Mouse (Mus musculus) cerebellum, adult 9-10 months (tissue): ENCODE measurements around the gene Ndfip2.

ENCODE experiments used
- DNase-seq: peaks from one replicate; pipeline ENCODE4 v3.0.0; 2022

The Ndfip2 gene

GRCm38 (mm10) chr14:105258379-105259034, at the start of gene Ndfip2:
Gene Ndfip2 (plus strand): TSS chr14:105258573.
- peak; percentile 91 for DNase-seq

DNA sequence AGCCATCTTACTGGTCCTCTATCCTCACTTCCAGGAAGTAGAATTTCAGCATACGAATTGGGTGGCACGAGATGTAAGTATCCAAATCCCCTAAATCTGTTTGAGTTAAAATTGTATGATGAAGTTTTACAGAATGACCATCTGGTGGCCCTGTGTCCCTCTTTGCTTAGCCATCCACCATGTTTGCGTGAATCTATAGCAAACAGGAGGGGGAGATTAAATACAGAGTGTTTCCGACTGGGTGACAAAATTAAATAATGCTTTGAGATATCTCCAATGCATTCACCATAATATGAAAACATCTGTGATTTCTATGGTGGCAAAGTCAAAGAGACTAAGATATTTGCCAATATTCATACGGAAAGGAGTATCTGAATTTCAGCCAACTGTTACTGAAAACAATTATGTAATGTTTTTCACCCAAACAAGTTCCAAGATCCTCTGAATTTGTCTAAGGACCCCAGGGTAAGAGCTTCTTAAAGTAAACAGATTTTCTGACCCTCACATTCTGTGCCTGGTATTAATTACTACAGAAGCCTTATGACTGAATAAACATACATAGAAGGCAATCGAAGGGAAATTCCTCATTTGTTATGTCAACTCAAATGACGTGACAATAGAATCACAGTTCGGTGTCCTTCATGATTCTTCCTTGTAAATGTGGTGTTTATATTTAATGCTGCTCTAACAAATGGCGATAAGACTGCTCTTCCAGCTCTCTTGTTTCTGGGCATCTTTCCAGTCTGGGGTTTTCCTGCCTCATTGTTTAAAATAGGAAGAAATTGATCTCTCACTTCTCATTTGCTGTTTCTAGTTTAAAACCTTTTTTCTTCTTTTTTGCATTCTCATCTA, 38.6 kb upstream of the Ndfip2 start:
- DNase-seq: no peak

DNA sequence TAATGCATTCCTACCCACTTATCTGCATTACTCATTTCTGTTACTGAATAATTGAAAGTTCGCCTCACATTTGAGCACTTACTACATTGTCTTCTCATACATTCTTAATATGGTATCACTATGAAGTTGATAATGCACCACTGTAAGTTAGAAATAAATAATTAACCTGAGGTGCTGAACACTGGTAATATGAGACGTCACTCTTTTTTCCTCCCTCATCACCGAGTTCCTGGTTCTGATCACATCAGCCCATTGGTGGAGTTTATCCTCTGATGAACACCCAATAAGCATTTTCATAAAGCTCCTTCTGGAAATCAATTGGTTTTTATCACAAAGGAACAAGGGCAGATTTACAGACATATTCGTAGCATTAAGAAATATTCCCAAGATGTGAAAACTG, 36.1 kb upstream of the Ndfip2 start:
- no peak for DNase-seq

- DNase-seq: no peak
Observed at GRCm38 (mm10) chr14:105225790-105226189, 32.6 kb upstream of the Ndfip2 start.

GRCm38 (mm10) chr14:105232421-105232820, 26.0 kb upstream of the Ndfip2 start:
- DNase-seq: peak; percentile 30

GRCm38 (mm10) chr14:105236596-105236995, 21.8 kb upstream of the Ndfip2 start:
- no peak for DNase-seq

DNA sequence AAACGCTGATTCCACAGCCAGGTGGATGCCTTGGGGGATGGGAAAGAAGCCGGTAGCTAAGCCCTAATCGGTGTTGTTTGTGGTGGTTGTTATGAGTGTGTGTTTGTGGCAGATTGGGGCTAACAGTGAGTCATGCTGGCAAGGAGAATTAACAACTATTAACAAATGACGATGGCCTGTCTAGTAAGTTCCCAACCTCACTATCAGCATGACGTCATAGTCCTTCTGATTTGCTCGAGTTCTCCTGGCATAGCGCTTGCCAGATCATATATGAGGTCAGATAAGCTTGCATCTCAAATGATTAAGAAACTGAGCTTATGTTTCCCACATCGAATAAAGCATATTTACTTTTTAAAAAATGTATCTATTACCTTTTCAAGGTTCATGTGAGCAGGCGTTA, 20.6 kb upstream of the Ndfip2 start:
- no peak for DNase-seq

- DNase-seq: no peak
Observed at GRCm38 (mm10) chr14:105238450-105239038, 19.8 kb upstream of the Ndfip2 start.

DNA sequence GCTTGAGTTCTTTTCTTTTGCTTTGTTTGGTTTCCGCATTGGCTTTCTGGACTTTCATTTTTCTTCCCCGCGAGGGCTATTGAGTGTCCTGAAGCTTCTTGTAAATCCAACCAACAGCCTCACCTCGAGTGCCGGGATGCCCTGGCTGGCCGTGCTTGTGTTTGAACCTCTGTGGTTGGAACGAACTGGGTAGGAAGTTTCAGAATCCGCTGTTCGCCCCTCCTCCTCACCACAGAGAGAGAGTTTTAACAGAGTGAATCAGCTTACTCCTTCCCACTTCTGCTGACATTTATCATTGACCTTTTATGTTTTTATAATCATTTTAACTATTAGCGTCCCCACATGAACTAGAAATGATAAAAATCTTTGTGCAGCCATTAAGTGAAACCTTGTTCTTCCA, 18.3 kb upstream of the Ndfip2 start:
- DNase-seq: no peak

DNA sequence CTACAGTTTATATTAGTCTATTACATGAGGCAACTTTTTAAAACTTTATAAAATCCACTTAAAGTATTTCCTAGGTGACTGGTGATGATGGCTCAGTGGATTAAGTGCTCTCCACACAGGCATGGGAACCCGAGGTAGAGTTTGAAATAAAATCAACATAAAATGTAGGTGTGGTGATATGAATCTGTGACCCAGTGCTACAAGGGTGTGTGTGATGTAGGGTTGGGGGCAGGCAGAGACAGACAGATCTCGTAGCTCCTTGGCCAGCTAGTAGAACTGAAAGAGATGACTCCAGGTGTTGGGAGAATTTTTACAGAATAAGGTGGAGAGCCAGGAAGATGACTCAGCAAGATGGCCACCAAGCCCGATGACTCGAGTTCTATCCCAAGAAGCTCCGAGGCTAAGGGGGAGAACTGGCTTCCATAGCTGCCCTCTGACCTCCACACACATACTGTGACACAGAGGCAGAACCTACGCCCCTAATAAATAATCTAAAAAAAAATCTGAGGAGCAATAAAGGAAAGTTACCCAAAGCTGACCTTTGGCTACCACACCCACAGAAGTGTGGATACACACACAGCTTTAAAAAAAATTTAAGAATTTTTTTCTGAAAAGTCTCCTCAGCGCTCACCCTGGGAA, 14.4 kb upstream of the Ndfip2 start:
- DNase-seq: no peak

DNA sequence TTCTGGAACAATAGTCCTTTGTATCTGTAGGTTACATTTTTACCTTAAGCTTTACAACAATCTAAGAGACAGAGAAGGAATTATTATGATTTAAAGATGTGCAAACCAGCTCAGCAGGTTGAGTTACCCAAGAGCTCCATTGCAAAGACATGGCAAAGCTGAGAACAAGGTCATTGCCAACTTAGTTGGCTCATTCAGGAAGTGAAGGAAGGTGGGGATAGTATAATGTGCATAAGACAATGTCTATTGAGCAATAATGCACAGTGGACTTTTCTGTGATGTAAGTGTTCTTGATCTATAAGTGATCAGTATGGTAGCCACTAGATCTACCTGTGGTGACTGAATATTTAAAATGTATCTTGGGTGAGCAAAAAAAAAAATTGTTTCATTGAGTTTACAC, 7.3 kb upstream of the Ndfip2 start:
- DNase-seq: no peak

DNA sequence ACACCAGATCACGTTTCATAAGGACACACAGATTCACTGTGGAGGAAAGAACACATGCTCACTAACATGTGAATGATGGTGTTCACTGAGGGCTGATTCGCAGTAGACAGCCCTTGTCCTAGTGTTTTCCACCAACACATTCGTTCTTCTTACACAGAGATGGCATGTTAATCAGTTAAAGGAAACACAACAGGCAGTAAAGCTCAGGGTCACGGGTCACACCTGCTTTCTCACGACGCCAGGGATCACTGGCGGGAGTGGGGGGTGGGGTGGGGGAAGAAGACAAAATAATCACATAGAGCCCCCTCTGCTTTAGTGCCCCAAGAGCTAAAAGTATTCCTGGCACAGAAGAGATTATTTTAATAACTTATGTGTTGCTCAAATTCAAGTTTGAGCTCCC, 5.1 kb upstream of the Ndfip2 start:
- no peak for DNase-seq

GRCm38 (mm10) chr14:105254401-105254800, 4.0 kb upstream of the Ndfip2 start:
- DNase-seq: no peak

GRCm38 (mm10) chr14:105255620-105256019, 2.8 kb upstream of the Ndfip2 start:
- DNase-seq: no peak

DNA sequence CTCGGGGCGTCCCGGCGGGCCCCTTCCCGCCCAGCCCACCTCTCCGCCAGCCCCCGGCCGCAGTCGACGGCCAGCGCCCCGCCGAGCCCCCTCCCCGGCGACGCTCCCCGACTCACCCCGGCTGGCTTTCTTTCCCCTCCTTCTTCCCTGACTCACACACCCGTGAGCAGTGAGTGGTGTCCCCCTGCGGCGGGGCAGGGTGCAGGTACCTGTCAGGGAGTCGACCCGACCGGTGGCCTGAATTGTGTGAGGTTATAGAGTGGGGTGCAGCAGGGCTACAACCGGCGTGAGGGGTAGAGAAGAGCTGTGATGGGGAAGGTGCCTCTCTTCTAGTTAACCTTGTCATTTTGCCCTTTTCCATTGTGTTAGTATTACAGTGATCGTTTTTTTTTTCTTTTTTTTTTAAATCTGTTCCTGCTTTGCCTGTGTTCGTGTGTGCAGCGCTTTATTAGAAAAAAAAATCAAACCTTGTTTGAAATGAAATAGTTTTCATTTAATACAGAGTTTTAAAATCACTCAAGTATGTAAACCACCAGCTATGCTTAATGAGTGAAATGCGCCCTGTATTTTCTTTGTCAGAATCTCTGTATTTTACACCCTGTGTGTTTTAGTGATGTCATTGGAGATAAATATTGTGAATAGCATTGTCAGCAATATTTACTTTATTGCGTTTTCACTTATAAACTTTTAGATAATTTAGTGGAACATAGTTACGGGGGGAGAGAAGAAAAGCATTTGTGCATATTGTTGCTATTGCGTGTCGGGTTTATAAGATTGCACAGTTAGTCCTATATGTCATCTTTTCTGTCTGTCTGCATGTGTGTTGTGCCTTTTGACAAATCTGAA, 885 bp downstream of the Ndfip2 start:
- DNase-seq: peak; percentile 57

DNA sequence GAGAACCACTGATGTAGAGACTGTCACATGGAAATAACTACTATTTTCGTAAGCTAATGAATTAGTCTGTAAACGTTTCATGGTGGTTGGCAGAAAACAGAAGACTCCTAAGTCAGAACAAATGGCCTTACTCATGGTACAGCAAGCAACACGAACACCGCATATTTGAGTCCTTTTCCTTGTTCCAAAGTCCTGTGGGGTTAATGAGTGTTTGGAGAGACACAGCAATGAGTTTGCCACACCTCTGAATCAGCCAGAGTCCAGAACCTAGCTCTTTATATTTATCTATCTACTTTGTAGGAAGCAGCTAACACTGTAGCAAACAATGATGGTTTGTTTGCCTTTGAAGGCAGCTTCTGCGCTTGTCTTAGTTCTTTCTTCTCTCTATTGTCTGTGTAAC, 4.5 kb downstream of the Ndfip2 start:
- no peak for DNase-seq

- DNase-seq: no peak
Observed at GRCm38 (mm10) chr14:105267095-105267494, 8.7 kb downstream of the Ndfip2 start.

DNA sequence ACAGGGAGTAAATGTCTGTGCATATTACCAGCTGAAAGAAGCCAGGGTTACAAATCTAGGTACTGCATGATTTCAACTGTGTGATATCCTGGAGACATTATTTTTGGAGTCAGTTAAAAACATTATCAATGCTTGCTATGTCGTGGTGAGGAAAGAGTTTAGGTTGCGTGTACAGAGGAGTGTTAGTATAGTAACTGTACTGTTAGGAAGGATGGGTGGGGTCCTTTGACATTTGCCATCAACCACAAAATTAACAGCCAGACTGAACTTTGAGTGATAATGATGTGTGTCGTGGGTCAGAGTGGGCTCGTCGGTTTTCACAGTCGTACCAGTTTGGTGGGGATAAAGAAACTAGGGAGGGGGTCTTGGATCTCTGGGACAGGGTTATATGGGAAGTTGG, 13.7 kb downstream of the Ndfip2 start:
- DNase-seq: no peak

GRCm38 (mm10) chr14:105272539-105272938, 14.2 kb downstream of the Ndfip2 start:
- no peak for DNase-seq

- DNase-seq: no peak
Observed at GRCm38 (mm10) chr14:105275196-105275595, 16.8 kb downstream of the Ndfip2 start.

DNA sequence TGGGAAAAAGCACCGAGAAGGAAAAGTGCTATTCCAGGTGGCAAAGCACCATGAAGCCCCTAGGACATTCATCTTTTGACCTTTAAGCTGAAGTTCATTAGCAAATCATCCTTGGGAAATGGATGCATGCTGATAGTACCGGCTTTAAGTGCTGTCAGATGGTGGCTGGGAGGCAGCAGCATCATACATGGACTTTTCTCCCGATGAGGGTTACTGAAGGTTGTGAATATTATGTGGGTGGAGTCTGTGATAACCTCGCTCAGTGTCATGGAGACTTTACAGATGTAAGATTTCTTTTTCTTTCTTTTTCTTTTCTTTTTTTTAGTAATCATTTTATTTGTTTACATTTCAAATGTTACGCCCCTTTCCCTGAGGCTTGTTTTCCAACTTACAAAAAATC, 18.9 kb downstream of the Ndfip2 start:
- DNase-seq: no peak

DNA sequence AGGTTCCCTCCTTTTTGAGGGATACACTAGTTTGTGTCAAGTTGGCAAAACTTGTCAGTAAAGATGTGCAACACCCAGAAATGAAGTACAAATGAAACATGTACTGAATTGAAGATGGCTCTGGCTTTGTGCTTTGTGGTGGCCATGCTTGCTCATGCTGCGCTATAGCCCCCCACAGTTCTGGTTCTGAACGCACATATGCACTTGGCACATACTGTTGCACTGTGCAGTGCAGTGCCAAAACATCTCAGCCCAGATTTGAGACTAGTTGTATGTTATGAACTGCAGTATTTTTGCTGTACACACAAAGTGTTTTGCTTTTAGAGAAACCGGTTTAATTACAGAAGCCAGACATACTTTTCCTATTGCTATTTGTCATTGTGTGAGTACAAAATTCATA, 25.7 kb downstream of the Ndfip2 start:
- no peak for DNase-seq

- DNase-seq: no peak
Observed at GRCm38 (mm10) chr14:105287557-105287956, 29.2 kb downstream of the Ndfip2 start.
